Mouse (Mus musculus) testis, adult 2 months (tissue): Measurements from ENCODE around the gene Galnt13. TPM values are rescaled to one million over a fixed set of nuclear protein-coding genes. Genes with fewer than 3 reads are reported as not detected.

Source experiments
- H3K27ac ChIP-seq: fragments of 200-500 bp; 2 replicates; pipeline ENCODE4 v1.5.1; 2012; ENCODE audit warnings: low read depth, low read length; ENCODE audit not compliant: control insufficient read depth, insufficient read depth
- H3K27me3 ChIP-seq: fragments of 200-500 bp; 2 replicates; pipeline ENCODE4 v1.6.1; 2012; ENCODE audit warnings: mild to moderate bottlenecking, low read length, moderate library complexity; ENCODE audit not compliant: control insufficient read depth, insufficient read depth
- H3K36me3 ChIP-seq: fragments of 200-500 bp; 2 replicates; pipeline ENCODE4 v1.6.1; 2012; ENCODE audit warnings: mild to moderate bottlenecking, low read length; ENCODE audit not compliant: control insufficient read depth, insufficient read depth
- H3K4me1 ChIP-seq: fragments of 200-500 bp; 2 replicates; pipeline ENCODE4 v1.6.1; 2012; ENCODE audit warnings: low read length; ENCODE audit not compliant: control insufficient read depth, insufficient read depth
- H3K4me3 ChIP-seq: fragments of 200-500 bp; 2 replicates; pipeline ENCODE4 v1.5.1; 2012; ENCODE audit warnings: low read depth, mild to moderate bottlenecking, low read length, moderate library complexity, mixed read lengths; ENCODE audit not compliant: control insufficient read depth
- CTCF ChIP-seq: fragments of 200-500 bp; IDR thresholded peaks from 2 replicates; pipeline ENCODE4 v1.5.1; 2012; ENCODE audit warnings: low read depth, mild to moderate bottlenecking, inconsistent platforms, low read length, moderate library complexity; ENCODE audit not compliant: control insufficient read depth, insufficient read depth, insufficient replicate concordance
- POLR2A ChIP-seq: fragments of 200-500 bp; IDR thresholded peaks from 2 replicates; pipeline ENCODE4 v1.6.1; 2012; ENCODE audit warnings: low read depth, mild to moderate bottlenecking, inconsistent platforms, low read length, moderate library complexity; ENCODE audit not compliant: control insufficient read depth
- polyA plus RNA-seq: library from polyadenylated mRNA; depleted of rRNA; stranded (reverse); fragments of >200 nt; gene quantifications from 2 replicates; pipeline ENCODE4 v1.2.3, GENCODE M21; 2012

Gene Galnt13
- polyA plus RNA-seq, 1 experiment: 0.11 TPM

GRCm38 (mm10) chr2:54759781-54760180, 323.7 kb downstream of the Galnt13 start:
- TF ChIP-seq CTCF (no peak), POLR2A (no peak)
- H3K4me3 ChIP-seq: no peak overlapping the region
- H3K4me1 ChIP-seq: no peaks in the 10 kb centered on the region
- H3K27me3 ChIP-seq: no peaks in the 10 kb centered on the region
- H3K27ac ChIP-seq: no peak overlapping the region
- H3K36me3 ChIP-seq: no peaks in the 10 kb centered on the region

DNA sequence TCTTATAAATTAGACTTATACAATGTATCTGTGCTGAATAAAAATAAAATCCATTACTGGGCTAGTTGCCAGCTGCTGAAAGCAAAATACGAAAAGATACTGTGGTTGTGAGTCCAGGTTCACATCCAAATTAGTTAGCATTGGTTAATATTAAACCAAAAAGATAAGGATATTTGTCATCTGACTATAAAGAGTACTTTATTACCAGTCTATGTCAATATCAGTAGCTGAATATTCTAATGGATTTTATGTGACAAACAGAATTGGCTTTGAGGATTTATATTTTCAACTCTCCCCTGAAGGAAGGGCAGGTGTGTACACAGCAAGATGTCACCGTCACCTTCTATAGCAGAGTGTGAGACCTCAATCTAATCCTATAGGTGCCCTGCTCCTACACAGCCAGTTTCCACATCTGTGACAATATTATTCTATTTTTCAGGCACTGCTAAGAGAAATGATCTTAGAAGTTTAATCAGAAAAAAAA, 342.7 kb downstream of the Galnt13 start:
- Histone ChIP-seq H3K36me3 (no peaks in the 10 kb centered on the region), H3K27me3 (no peaks in the 10 kb centered on the region), H3K27ac (no peak overlapping the region), H3K4me3 (no peak overlapping the region), H3K4me1 (no peaks in the 10 kb centered on the region)
- TF ChIP-seq POLR2A (no peak), CTCF (no peak)

DNA sequence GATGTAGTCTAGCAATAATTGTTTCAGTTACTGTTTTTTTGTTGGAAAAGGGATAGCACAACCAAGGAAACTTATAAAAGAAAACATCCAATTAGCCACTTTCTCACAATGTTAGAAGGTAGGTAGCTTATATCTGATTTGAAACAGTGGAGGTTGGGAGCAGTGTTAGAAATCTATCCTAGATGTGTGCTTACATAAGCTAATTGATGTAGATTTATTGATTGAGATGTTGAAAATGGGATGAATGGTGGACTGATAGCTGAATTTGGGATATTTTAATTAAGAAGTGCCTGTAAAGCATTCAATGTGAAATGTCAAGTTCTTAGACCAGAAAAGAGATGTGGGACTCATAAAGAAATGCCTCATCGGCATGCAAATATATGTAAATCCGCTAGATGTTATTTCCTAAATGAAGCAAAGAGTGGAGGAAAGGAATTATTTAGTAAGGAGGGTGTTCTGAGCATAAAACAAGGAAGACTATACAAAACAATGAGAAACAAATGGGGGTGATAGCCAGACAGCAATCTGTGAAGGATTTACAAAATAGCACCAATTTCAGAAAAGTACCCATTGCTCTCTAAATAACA, 377.6 kb downstream of the Galnt13 start:
- Histone ChIP-seq H3K27ac (no peak overlapping the region), H3K27me3 (no peaks in the 10 kb centered on the region), H3K36me3 (no peaks in the 10 kb centered on the region), H3K4me3 (no peak overlapping the region), H3K4me1 (no peaks in the 10 kb centered on the region)
- TF ChIP-seq POLR2A: no peak

GRCm38 (mm10) chr2:54841245-54841644, 405.1 kb downstream of the Galnt13 start:
- H3K4me3 ChIP-seq: no peak overlapping the region
- TF ChIP-seq POLR2A (no peak), CTCF (no peak)
- H3K36me3 ChIP-seq: no peaks in the 10 kb centered on the region
- H3K4me1 ChIP-seq: no peaks in the 10 kb centered on the region
- no peak overlapping the region for H3K27ac ChIP-seq
- H3K27me3 ChIP-seq: no peaks in the 10 kb centered on the region

DNA sequence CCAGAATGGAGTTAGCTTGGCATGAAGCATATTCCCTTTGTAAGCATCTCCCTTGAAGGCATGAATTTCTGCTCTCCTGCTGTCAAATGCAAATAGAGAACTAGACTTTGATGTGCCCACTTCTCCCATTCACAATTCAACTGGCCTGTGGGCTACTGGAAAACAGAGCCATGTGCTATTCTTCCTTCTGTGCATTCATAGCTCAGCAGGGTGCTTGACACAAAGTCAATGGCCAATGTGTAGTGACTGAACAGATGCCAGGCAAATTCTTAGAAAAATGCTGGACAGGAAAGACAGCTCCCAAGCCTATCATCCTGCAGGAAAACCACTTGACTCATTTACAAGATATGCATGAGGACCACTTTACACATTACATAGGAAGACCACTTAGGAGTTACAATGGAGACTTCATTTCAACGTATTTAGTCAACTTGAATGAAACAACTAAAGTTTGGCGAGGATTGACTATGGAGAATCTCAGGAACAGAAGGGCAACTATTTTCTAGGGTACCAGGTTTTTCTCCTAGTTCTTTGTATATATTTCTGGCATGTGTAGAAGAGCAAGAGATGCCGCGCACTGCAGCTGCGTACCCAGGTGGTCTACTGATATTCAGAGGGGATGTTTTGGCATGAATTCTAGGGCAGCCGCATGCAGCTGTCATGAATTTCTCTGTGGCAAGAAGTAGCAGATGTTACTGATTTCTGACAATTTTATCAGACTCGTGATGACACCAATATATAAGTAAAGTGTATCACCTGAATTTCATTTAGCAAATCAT, 470.4 kb downstream of the Galnt13 start:
- H3K27me3 ChIP-seq: no peaks in the 10 kb centered on the region
- H3K4me1 ChIP-seq: no peaks in the 10 kb centered on the region
- H3K4me3 ChIP-seq: no peak overlapping the region
- no peaks in the 10 kb centered on the region for H3K36me3 ChIP-seq
- TF ChIP-seq CTCF: no peak
- TF ChIP-seq POLR2A: no peak
- H3K27ac ChIP-seq: no peak overlapping the region

DNA sequence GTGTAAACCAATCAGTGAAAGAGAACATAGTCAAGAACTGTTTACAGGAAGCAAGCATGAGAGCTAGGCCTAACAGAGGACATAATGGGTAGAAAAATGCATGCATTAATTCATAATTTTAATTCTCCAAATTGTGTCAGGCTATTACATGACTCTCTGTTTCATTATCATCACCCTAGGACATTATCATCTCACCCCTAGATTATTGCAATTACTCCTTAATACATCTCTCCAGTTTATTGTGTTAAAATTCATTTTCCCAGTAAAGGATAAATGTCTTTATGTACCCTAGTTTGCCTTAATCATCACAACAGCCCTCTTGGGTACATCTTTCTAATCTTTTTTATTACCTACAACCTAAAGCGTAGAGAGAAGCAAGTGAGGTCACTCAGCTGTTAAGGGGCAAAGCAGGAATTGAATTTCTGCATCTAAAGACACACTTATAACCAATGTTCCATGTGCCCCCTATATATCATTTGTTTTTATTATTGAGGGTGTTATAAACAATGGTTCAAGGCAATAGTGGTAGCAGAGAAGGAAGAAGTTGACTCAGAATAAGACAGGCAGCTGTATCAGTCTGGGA, 479.1 kb downstream of the Galnt13 start:
- TF ChIP-seq POLR2A (no peak), CTCF (no peak)
- no peak overlapping the region for H3K27ac ChIP-seq
- no peaks in the 10 kb centered on the region for H3K4me1 ChIP-seq
- H3K4me3 ChIP-seq: no peak overlapping the region
- no peaks in the 10 kb centered on the region for H3K27me3 ChIP-seq
- H3K36me3 ChIP-seq: no peaks in the 10 kb centered on the region

DNA sequence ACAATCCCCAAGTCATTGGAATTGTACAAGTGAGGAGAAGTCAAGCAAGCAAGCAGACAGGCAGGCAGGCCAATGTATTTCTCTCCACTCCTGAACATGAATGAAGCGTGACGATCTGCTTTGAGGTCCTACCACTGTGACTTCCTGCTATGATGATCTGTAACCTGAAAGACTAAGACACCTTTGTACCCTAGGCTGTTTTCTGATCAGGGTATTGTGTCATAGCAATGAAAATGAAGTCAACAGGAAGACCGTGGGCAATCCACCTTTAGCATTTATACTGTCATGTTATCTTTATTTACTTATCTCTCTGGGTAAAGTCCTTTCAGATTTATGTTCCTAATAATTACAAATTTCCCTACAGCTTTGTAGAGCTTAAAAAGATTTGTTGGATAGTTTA, 500.3 kb downstream of the Galnt13 start:
- Histone ChIP-seq H3K27ac (no peak overlapping the region), H3K4me1 (no peaks in the 10 kb centered on the region), H3K36me3 (no peaks in the 10 kb centered on the region), H3K27me3 (no peaks in the 10 kb centered on the region), H3K4me3 (no peak overlapping the region)
- TF ChIP-seq POLR2A (no peak), CTCF (no peak)
